Mouse (Mus musculus) lung, adult 2 months (tissue): Measurements from ENCODE around the gene Fat2.

Source experiments
- CTCF ChIP-seq: fragments of 200-500 bp; IDR thresholded peaks from 2 replicates; pipeline ENCODE4 v1.5.1; 2011; ENCODE audit warnings: mild to moderate bottlenecking, low read length, control low read depth; ENCODE audit not compliant: insufficient read depth
- POLR2A ChIP-seq: fragments of 200-500 bp; IDR thresholded peaks from 2 replicates; pipeline ENCODE4 v1.6.1; 2011; ENCODE audit warnings: low read depth, mild to moderate bottlenecking, control low read depth, low read length, borderline replicate concordance; ENCODE audit errors: extremely low read depth

DNA sequence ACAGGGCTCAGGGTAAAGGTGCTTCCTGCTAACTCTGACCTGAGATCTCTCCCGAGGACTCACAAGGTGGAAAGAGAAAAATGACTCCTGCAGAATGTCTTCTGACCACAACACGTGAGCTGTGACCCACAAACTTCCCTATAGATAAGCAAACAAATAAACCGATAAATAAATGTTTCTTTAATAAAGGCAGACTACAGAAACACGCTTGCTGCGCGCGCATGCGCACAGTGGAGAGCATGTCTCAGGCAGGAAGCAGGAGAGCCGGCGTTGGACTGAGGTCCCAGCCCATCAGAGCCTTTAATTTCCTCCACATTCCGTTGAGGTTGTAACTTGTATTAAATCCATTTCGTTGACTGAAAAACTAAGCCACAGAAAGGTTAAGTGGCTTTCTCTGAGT is 37.0 kb upstream of the Fat2 start:
- TF ChIP-seq POLR2A (no peak), CTCF (no peak)
